Mouse (Mus musculus) right cerebral cortex, postnatal 4 days (tissue): ENCODE data around the gene Nlgn1.

ENCODE experiments used
- DNase-seq: peaks from one replicate; pipeline ENCODE4 v3.0.0-alpha.2; 2022

The Nlgn1 gene

GRCm38 (mm10) chr3:26039696-26040095 lies 292.6 kb downstream of the Nlgn1 start:
- no peak for DNase-seq

- DNase-seq: no peak
Observed at GRCm38 (mm10) chr3:26026025-26026424, 306.2 kb downstream of the Nlgn1 start.

GRCm38 (mm10) chr3:26023217-26023616 lies 309.0 kb downstream of the Nlgn1 start:
- no peak for DNase-seq

GRCm38 (mm10) chr3:26021632-26022184 lies 310.6 kb downstream of the Nlgn1 start:
- no peak for DNase-seq

GRCm38 (mm10) chr3:26011310-26012078 lies 320.8 kb downstream of the Nlgn1 start:
- no peak for DNase-seq

GRCm38 (mm10) chr3:26002863-26003608 lies 329.2 kb downstream of the Nlgn1 start:
- no peak for DNase-seq

- peak; percentile 33 for DNase-seq
Observed at GRCm38 (mm10) chr3:26002367-26002766, 329.9 kb downstream of the Nlgn1 start.

GRCm38 (mm10) chr3:25967546-25967945 lies 364.7 kb downstream of the Nlgn1 start:
- no peak for DNase-seq

- DNase-seq: no peak
Observed at GRCm38 (mm10) chr3:25964237-25964636, 368.0 kb downstream of the Nlgn1 start.

GRCm38 (mm10) chr3:25963568-25963967 lies 368.7 kb downstream of the Nlgn1 start:
- no peak for DNase-seq

GRCm38 (mm10) chr3:25916535-25916934 lies 415.7 kb downstream of the Nlgn1 start:
- no peak for DNase-seq

- DNase-seq: no peak
Observed at GRCm38 (mm10) chr3:25914365-25915065, 417.7 kb downstream of the Nlgn1 start.

GRCm38 (mm10) chr3:25903140-25903809 lies 429.0 kb downstream of the Nlgn1 start:
- peak; percentile 65 for DNase-seq

- no peak for DNase-seq
Observed at GRCm38 (mm10) chr3:25897456-25897855, 434.8 kb downstream of the Nlgn1 start.

- DNase-seq: no peak
Observed at GRCm38 (mm10) chr3:25884797-25885196, 447.5 kb downstream of the Nlgn1 start.

GRCm38 (mm10) chr3:25869161-25869560 lies 463.1 kb downstream of the Nlgn1 start:
- DNase-seq: no peak

- DNase-seq: no peak
Observed at GRCm38 (mm10) chr3:25858384-25858783, 473.9 kb downstream of the Nlgn1 start.

GRCm38 (mm10) chr3:25844686-25845462 lies 487.4 kb downstream of the Nlgn1 start:
- no peak for DNase-seq

GRCm38 (mm10) chr3:25830237-25830636 lies 502.0 kb downstream of the Nlgn1 start:
- no peak for DNase-seq

GRCm38 (mm10) chr3:25813368-25813767 lies 518.9 kb downstream of the Nlgn1 start:
- DNase-seq: no peak

- peak; percentile 49 for DNase-seq
Observed at GRCm38 (mm10) chr3:25807559-25807958, 524.7 kb downstream of the Nlgn1 start.

GRCm38 (mm10) chr3:25781651-25782050 lies 550.6 kb downstream of the Nlgn1 start:
- DNase-seq: no peak
